Mouse (Mus musculus) granulocyte monocyte progenitor cell, adult 5-6 weeks (primary cell): ENCODE measurements around the gene Gm15080. TPM values are rescaled to one million over a fixed set of nuclear protein-coding genes. Genes with fewer than 3 reads are reported as not detected.
"Not testable (repeated sequence)": the region's sequence is repeated elsewhere in the genome, so short reads cannot be mapped to it uniquely, and the experiment has no call there.

Source experiments
- ATAC-seq: replicated peaks from 2 replicates; pipeline ENCODE4 v1.8.0; 2016; ENCODE audit warnings: mild to moderate bottlenecking, moderate TSS enrichment, inconsistent platforms; ENCODE audit not compliant: poor library complexity, severe bottlenecking
- total RNA-seq, 2 experiments: library from RNA; stranded (forward) in 1 of 2; stranded (reverse) in 1 of 2; fragments of 200-712, 200-1000 nt in 1 of 2; fragments of >200 nt in 1 of 2; fragmentation: Nextera tagmentation in 1 of 2; gene quantifications; 2 replicates each; pipeline ENCODE4 v1.2.3; 2014 to 2017

Gene Gm15080
- total RNA-seq (2014; fragmentation: Nextera tagmentation) = not detected in 2 replicates
- total RNA-seq (2017) = not detected in 2 replicates

- ATAC-seq = not testable (repeated sequence)
Measured at GRCm38 (mm10) chrX:147992693-147993092, at the start of gene Gm15080. Gene Gm15080, plus strand, starts transcription at chrX:147992993.

Other genes starting within 250 kb of the Gm15080 start
- gene Gm15128, start 227.0 kb upstream of the Gm15080 start, total RNA-seq (2014; fragmentation: Nextera tagmentation) = not detected in 2 replicates
- not detected in 2 replicates for gene Gm15128, start 227.0 kb upstream of the Gm15080 start, total RNA-seq (2017)
- gene Gm15107, start 187.7 kb downstream of the Gm15080 start, total RNA-seq (2014; fragmentation: Nextera tagmentation) = not detected in 2 replicates
- not detected in 2 replicates for gene Gm15107, start 187.7 kb downstream of the Gm15080 start, total RNA-seq (2017)